18 mouse cellular contexts compared by ENCODE assay signal in the genomic region with DNA sequence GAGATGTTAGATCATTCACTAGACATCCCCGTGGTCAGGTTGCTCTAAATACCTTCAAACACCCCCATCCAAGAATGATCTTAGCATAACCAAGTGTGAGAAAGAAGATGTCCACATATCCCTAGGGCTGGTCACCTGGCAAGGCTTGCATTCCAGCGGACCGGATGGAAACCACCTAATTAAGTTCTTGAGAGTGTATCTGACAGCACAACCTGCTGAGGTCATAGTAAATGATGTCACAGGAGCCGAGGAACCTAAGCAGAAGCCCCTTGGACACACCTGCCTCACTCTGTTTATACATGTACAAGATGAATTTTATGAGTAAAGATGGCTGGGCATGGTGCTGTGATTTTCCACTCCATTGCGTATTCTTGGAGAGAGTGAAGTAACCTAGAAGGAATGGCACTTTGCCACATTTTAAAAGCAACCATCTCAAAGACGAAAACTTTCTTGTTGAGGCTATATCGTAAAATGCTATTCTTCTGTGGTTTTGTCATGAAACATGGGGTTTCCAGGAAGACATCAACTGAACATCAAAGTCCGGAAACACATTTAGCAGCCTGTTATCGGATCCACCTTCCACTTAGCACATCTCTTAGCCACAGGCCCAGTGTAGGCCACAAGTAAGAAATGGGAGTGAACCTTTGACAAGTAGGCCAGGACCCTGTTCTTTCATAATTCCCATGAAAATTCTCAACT. TPM values are rescaled to one million over a fixed set of nuclear protein-coding genes. Genes with fewer than 3 reads are reported as not detected.
A peak's percentile ranks its signal among the peaks of the same experiment; 100 is the strongest.
DNase-seq lines count a peak whose midpoint lies in the region; ATAC-seq lines count a peak whose summit lies in the region.
"Had no signal": no experiment of that assay in that cellular context is flagged by ENCODE, and none has a peak within 500 bp of the region (broad histone marks: within the 10 kb centered on the region; RNA-seq: fewer than 3 reads in every experiment).

No protein-coding gene starts in this region.

- no peaks in the 10 kb centered on the region for H3K27me3 ChIP-seq in heart, embryonic 11.5 days (ENCODE audit: control insufficient read depth, insufficient read depth, low read length)
- H3K27me3 ChIP-seq in kidney, embryonic 15.5 days: no peaks in the 10 kb centered on the region
- no peaks in the 10 kb centered on the region for H3K27me3 ChIP-seq in forebrain, embryonic 10.5 days (ENCODE audit: poor library complexity, severe bottlenecking)
- H3K27me3 ChIP-seq: forebrain, embryonic 15.5 days; neural tube, embryonic 12.5 days; stomach, embryonic 15.5 days had no signal

- no peak overlapping the region for H3K4me2 ChIP-seq in heart, embryonic 11.5 days
- no peak overlapping the region for H3K4me2 ChIP-seq in kidney, embryonic 15.5 days
- H3K4me2 ChIP-seq: forebrain, embryonic 15.5 days; neural tube, embryonic 12.5 days; stomach, embryonic 15.5 days had no signal

- H3K9ac ChIP-seq in heart, embryonic 11.5 days (ENCODE audit: low read depth, low read length): no peak overlapping the region
- H3K9ac ChIP-seq in kidney, embryonic 15.5 days: no peak overlapping the region
- H3K9ac ChIP-seq: forebrain, embryonic 15.5 days; neural tube, embryonic 12.5 days; stomach, embryonic 15.5 days had no signal

- no peak overlapping the region for H3K4me3 ChIP-seq in heart, embryonic 11.5 days (ENCODE audit: low read depth, low read length)
- no peak overlapping the region for H3K4me3 ChIP-seq in kidney, embryonic 15.5 days (replicated peaks)
- H3K4me3 ChIP-seq in forebrain, embryonic 10.5 days: no peak overlapping the region
- H3K4me3 ChIP-seq: erythroblast, embryonic 14.5 days; forebrain, embryonic 15.5 days; hindbrain, embryonic 10.5 days; neural tube, embryonic 12.5 days; stomach, embryonic 15.5 days had no signal

- H3K36me3 ChIP-seq in heart, embryonic 11.5 days (ENCODE audit: control insufficient read depth, insufficient read depth, low read length): no peaks in the 10 kb centered on the region
- no peaks in the 10 kb centered on the region for H3K36me3 ChIP-seq in kidney, embryonic 15.5 days
- peaks cover 11% of the 10 kb centered on the region; the same call in 1 of the 2 replicates for H3K36me3 ChIP-seq in forebrain, embryonic 10.5 days (replicated peaks)
- H3K36me3 ChIP-seq: forebrain, embryonic 15.5 days; neural tube, embryonic 12.5 days had no signal

- H3K4me1 ChIP-seq in heart, embryonic 11.5 days (ENCODE audit: control insufficient read depth, insufficient read depth, low read length): no peaks in the 10 kb centered on the region
- no peaks in the 10 kb centered on the region for H3K4me1 ChIP-seq in kidney, embryonic 15.5 days
- H3K4me1 ChIP-seq in forebrain, embryonic 10.5 days: no peaks in the 10 kb centered on the region
- H3K4me1 ChIP-seq: hindbrain, embryonic 10.5 days; neural tube, embryonic 12.5 days; stomach, embryonic 15.5 days had no signal

- ATAC-seq in heart, embryonic 11.5 days (replicated peaks; ENCODE audit: insufficient number of reproducible peaks, low FRiP score, low TSS enrichment): no peak
- ATAC-seq in activated CD4-positive, CD25-positive, alpha-beta regulatory T cell, adult 4 months: peak; percentile 91
- peak; percentile 41 for ATAC-seq in megakaryocyte, adult 5-6 weeks (ENCODE audit: poor library complexity, severe bottlenecking)
- ATAC-seq in kidney, embryonic 15.5 days (replicated peaks; ENCODE audit: low FRiP score): no peak
- ATAC-seq: forebrain, embryonic 15.5 days had no signal

- 82% methylated on average over 9 of the region's 9 CpGs for WGBS in heart, embryonic 11.5 days (ENCODE audit: insufficient replicate concordance)
- 85% methylated on average over 9 of the region's 9 CpGs for WGBS in kidney, embryonic 15.5 days
- 93% methylated on average over 9 of the region's 9 CpGs for WGBS in forebrain, embryonic 10.5 days

- no peak overlapping the region for H3K27ac ChIP-seq in heart, embryonic 11.5 days (ENCODE audit: low read depth, low read length)
- H3K27ac ChIP-seq in kidney, embryonic 15.5 days: no peak overlapping the region
- H3K27ac ChIP-seq in forebrain, embryonic 10.5 days: no peak overlapping the region
- H3K27ac ChIP-seq: forebrain, embryonic 15.5 days; hindbrain, embryonic 10.5 days; neural tube, embryonic 12.5 days; stomach, embryonic 15.5 days had no signal

- DNase-seq in heart, adult 11 months: peak; percentile 51
- peak; percentile 83 for DNase-seq in 416B (ENCODE audit: low read depth)
- no peak for DNase-seq in c-Kit-positive CD71-positive TER-119-positive erythroid progenitor cells, embryonic 14.5 days (ENCODE audit: low spot score)
- DNase-seq in forebrain, embryonic 10.5 days (ENCODE audit: extremely low spot score, low spot score): no peak
- DNase-seq: cerebellum, adult 11-12 months; cerebellum, postnatal 36 days; kidney, adult 8-10 months; kidney, postnatal 4 days had no signal

- H3K9me3 ChIP-seq in heart, embryonic 11.5 days (replicated peaks; ENCODE audit: control insufficient read depth, low read length): no peaks in the 10 kb centered on the region
- no peaks in the 10 kb centered on the region for H3K9me3 ChIP-seq in kidney, embryonic 15.5 days (replicated peaks)
- H3K9me3 ChIP-seq in forebrain, embryonic 10.5 days: no peaks in the 10 kb centered on the region
- H3K9me3 ChIP-seq: forebrain, embryonic 15.5 days; hindbrain, embryonic 10.5 days; neural tube, embryonic 12.5 days; stomach, embryonic 15.5 days had no signal

RNA-seq across cellular contexts. Expression of a gene that starts 16.1 kb away (rescaled TPM):
- 4.0 and 4.1 TPM in 2 replicates for polyA plus RNA-seq in heart, embryonic 11.5 days (2014; fragmentation: Nextera tagmentation; extraction: Ambion mirVana)
- polyA plus RNA-seq in activated CD4-positive, CD25-positive, alpha-beta regulatory T cell, adult 4 months (2017; shearing (Covaris generic)): 1 to 10 TPM; 8.3 to 9.3 TPM
- 0.89 and 1.9 TPM in 2 replicates for total RNA-seq in megakaryocyte, adult 5-6 weeks (2015)
- total RNA-seq in megakaryocyte, adult 5-6 weeks (2017): 0.51 and 0.57 TPM in 2 replicates
- polyA plus RNA-seq in kidney, embryonic 15.5 days (2015; fragmentation: Nextera tagmentation; extraction: Ambion mirVana): 0.30 and 0.52 TPM in 2 replicates
- polyA plus RNA-seq in forebrain, embryonic 10.5 days (2016; fragmentation: Nextera tagmentation; extraction: Ambion mirVana): 1.9 and 2.2 TPM in 2 replicates
- total RNA-seq: gastrocnemius, adult 18-20 months had no signal
- polyA plus RNA-seq: erythroblast, embryonic 14.5 days had no signal

Comparison
In these comparisons a context has a peak if more than half of its experiments do, and no peak if none do; other contexts are left out.
1. DNase-seq: peak in heart, adult 11 months (single experiment) and 416B (single experiment); none in c-Kit-positive CD71-positive TER-119-positive erythroid progenitor cells, embryonic 14.5 days (single experiment) and forebrain, embryonic 10.5 days (single experiment).
2. ATAC-seq: peak in activated CD4-positive, CD25-positive, alpha-beta regulatory T cell, adult 4 months (single experiment) and megakaryocyte, adult 5-6 weeks (single experiment); none in heart, embryonic 11.5 days (single experiment) and kidney, embryonic 15.5 days (single experiment).